Mouse (Mus musculus): Measurements from ENCODE around the gene Eya3. TPM values are rescaled to one million over a fixed set of nuclear protein-coding genes. Genes with fewer than 3 reads are reported as not detected.

Eya3 gene
- polyA plus RNA-seq, 1 experiment, result 2.4 TPM

DNA sequence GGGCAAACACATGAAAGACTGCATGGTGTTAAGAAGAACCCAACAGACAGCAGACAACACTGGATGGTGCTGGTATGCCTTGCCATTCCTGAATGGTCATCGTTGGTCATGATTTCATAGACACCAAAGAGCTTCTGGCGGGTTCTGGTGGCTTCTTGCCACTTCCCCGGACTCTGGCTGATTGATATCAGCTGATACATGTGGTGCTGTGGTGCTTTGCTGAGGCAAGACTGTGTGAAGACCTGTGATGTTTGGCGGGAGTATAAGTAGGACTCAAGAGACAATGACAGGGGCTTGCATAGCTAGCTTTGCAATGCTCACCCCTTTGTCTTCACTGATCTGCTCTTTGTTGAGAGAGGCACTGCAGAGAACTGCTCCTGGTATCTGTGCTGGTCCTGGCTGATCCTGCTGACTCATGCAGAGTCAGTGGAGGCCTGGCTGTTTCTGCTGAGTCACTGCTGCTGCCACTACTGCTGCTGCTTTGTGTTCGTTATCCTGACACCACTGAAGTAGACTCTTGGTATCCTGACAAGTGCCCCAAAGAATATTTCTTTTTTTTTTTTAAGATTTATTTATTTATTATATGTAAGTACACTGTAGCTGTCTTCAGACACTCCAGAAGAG is 14.6 kb upstream of the Eya3 start:
- peak; percentile 27 for TF ChIP-seq GATA1 (IDR thresholded peaks at IDR 0.05; ENCODE audit: low read length)

DNA sequence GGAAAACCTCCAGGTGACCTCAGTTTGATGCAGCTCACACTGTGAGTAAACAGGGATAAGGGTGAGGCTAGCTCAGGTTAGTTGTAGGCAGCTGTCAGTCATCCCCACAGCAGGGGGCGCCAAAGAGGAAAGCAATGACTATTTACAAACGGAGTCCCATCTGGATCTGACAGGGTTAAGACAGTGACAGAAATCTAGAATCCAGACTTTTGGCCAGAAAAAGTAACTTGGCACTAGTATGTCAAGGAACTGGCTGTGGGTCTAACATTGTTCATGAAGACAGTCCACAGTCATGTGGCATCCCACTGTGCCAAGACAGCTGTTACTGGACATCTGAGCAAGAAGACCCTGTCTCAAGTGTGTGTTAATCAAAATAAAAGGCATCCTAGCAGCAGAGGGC is 10.0 kb upstream of the Eya3 start:
- no peak for TF ChIP-seq GATA1 (IDR thresholded peaks at IDR 0.05; ENCODE audit: low read length)

DNA sequence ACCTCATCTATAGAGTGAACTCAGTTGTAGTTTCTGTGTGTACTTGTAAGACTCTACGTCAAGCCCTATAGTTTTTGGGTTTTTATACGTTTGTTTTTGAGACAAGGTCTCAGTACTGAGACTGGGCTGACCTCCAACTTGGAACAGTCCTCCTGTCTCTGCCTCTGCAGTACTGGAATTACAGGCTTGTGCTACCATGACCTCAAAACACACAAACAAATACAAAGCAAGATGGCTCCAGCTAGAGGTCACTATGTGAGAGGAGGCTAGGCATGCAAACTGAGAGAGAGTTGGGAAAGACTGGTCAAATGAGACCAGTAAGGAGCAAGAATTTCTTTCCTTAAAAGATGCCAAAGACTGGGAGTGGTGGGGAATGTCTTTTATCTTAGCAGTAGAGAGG is 2.8 kb upstream of the Eya3 start:
- TF ChIP-seq GATA1 (IDR thresholded peaks at IDR 0.05; ENCODE audit: low read length), result no peak

DNA sequence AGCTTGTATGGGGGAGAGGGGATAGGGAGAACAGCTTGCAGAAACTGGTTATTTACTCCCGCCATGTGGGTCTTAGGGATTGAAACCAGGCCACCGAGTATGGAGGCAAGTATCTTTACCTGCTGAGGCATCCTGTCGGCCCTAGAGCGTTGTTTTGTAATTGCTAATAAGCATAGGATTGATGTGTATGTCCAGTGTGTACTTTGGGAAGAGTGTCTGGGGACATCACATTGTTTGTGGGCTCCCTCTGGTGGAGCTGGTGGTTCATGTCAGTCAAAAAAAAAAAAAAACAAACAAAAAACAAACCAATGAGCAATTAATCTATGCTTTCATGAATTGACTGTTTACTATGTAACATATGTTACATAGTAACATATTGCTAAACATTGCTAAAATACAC is 2.2 kb upstream of the Eya3 start:
- TF ChIP-seq GATA1 (IDR thresholded peaks at IDR 0.05; ENCODE audit: low read length), result no peak

DNA sequence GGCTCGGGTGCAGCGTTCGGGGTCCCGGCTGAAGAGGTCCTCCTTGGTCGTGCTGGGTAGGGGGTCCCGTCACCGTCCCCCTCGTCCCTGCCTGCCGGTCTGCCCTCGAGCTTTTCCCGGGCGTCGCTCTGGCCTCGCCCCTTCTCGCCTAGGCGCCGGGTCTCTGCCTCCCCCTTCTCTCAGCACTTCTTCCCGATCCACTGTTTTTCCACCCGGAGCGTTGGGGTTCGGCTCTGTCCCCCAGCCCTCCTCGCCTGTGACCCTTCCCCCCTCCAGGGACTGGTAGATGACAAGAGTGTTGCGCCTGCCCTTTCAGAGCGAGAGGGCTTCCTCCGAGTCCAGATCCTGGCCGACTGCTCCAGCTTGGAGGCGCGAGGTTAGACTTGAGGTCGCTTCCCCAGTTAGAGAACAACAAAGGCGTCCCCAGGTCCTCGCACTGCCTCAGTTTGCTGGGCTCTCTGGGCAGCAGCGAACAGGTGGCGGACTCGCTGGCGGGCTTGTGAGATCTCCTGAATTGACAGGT is 465 bp downstream of the Eya3 start:
- no peak for TF ChIP-seq GATA1 (IDR thresholded peaks at IDR 0.05; ENCODE audit: low read length)

DNA sequence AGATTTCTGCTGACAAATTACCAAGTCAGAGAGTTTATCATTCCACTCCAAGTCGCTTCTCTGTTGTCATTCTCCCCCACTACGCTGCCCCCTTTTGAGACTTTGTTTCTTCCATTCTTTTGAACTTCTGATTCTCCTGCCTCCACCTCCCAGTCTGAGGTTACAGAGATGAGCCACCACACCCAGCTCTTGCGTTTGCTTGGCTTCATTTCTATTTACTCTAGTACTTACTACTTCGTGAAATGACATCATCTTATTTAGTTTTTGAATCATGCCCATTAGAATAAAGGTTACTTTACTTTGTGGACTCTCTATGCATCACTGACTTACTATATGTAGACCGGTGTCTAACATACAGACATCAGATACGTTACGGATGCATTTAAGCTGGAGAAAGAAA is 8.7 kb downstream of the Eya3 start:
- TF ChIP-seq GATA1 (IDR thresholded peaks at IDR 0.05; ENCODE audit: low read length), result no peak

DNA sequence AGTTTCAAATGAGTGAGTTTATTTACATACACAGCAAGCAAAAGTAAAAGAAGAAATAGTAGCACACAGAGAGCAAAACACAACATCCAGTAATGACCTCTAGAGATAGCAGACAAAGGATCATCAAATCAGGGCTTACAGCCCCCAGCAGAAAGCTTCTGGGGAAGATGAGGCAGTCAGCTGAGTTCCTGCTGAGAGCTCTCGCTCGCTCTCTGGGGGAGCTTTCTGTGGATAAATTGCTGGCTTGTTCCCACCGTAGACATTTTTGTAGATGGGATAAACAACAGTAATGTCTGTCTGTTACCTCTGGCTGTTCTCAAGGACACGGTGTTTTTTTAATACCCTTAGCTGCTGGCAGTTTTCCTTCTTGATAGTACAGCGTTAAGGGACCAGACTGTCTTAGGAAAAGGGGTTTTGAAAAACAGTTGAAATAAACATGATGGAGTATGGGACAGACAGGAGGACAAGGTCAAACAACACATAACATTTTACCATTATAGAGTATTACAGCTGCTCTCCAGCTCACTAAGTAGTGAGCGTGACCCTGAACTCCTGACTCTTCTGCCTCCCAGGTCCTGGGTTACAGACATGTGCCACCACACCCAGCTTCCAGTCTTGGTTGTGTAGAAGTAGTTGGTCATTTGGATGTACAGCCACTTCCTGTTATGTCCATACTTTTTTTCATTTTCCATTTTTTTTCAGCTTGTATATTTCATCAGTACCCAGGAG is 10.6 kb downstream of the Eya3 start:
- TF ChIP-seq GATA1 (IDR thresholded peaks at IDR 0.05; ENCODE audit: low read length), result no peak

DNA sequence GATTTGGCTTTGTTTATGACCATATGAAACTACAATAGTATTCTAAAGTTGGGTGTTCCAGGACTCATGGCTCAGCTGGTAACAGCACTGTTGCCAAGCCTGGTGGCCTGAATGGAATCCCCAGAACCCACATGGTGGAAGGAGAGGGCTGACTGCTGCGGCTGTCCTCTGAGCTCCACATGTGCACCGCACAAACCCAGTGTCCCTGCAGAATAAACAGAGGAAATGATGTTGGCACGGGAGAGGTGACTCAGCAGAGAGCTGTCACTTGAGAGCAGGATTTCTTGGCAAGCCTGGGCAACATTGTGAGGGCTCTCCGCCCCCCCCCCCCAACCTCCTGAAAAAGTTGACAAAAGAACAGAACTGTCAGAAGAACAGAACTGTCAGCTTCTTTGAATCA is 14.1 kb downstream of the Eya3 start:
- no peak for TF ChIP-seq GATA1 (IDR thresholded peaks at IDR 0.05; ENCODE audit: low read length)

DNA sequence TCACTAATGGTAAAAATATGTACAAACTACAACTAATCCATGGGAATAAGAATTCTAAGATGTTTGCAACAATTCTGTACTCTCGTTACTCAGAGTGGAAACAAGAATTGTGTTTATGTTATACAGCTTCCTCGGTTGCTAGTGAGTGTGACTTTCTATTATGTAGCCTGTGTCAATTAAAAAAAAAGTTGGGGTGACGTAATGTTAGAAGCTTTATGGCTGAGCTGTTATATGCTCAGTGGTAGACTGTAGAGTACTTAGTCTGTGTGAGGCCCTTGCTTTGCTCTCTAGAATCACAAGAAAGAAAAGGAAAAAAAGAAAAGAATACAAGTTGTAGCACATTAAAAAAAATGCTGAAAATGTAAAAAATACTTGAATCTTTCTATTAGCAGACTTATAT is 15.0 kb downstream of the Eya3 start:
- TF ChIP-seq GATA1 (IDR thresholded peaks at IDR 0.05; ENCODE audit: low read length), result no peak

DNA sequence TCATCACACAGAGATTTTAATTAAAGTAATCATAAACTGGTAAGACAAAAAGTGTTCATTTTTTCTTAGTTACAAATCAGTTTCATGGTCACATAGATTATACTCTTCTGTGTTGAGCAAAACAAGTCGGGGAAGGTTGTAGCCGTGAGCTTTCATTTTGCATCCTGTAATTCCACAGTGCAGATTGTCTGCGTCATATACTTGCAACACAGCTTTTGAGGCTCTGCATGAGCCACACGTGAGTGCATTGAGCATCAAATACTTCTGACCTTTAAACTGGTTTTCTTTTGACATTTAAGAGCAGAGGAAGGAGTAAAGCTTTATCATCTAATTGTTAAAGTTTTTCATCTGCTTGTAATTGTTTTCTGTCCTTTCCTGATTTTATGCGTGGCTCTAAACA is 16.5 kb downstream of the Eya3 start:
- no peak for TF ChIP-seq GATA1 (IDR thresholded peaks at IDR 0.05; ENCODE audit: low read length)

DNA sequence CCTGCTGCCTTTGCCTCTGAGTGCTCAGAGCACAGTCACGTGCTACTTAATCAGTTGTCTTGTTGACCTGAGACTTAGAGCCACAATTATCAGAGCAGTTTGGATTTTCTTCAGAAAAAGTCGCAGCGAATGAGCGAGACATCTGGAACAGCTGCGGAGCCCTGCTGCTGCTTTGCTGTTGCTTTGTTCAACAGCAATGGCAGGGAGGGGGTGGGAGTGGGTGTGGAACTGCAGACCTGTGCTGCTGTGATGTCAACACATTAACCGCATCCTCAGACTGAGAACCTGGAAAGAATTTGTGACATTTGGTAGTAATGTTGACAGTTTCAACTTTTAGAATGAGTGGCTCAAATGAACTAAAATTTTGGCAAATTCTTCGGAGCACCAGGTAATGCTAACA is 20.3 kb downstream of the Eya3 start:
- TF ChIP-seq GATA1 (IDR thresholded peaks at IDR 0.05; ENCODE audit: low read length), result no peak

DNA sequence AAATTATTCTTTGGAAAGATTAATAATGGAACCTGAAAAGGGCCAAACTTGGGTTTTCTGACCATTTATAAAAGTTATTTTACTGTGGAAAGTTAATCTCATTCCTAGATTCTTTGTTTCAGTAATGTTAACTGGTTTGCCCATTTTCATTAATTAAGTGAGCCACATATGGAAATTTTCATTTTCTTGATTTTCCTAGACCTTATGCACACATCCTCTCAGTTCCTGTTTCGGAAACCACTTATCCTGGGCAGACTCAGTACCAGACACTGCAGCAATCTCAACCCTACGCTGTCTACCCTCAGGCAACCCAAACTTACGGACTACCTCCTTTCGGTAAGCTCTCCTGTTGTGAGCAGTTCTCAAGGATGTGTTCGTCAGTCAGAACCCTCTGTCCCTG is 33.9 kb downstream of the Eya3 start:
- no peak for TF ChIP-seq GATA1 (IDR thresholded peaks at IDR 0.05; ENCODE audit: low read length)

DNA sequence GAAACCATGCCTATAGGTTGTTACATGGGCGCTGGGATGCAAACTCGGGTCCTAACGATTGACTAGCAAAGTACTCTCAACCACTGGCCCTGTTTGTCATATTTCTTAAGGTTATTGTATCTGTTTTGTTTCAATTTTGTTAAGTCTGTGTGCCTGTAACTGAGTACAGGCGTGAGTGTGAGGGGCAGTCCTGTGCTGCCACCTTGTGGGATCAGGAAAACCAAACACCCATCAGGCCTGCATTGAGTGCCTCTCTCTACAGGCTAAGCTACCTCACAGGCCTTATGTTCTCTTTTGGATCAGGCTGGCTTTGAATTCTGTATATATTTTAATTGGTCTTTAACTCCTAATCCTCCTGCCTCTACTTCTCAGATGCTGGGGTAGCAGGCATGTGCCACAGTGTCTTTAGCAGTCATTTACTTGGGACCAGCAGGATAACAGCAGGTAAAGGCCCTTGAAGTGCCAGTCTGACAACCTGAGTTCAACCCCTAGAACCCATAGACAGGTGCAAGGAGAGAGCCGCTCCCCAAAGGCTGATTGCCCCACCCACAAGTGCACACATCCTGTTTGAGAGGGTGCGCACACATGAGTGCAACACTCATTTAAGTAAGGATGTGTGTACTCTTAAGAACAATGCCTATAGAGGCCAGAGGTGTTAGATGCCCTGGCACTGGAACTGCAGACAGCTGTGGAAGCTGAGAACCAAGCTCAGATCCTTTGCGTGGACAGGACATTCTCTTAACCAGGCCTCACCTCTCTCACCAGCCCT is 38.2 kb downstream of the Eya3 start:
- TF ChIP-seq GATA1 (IDR thresholded peaks at IDR 0.05; ENCODE audit: low read length), result no peak

DNA sequence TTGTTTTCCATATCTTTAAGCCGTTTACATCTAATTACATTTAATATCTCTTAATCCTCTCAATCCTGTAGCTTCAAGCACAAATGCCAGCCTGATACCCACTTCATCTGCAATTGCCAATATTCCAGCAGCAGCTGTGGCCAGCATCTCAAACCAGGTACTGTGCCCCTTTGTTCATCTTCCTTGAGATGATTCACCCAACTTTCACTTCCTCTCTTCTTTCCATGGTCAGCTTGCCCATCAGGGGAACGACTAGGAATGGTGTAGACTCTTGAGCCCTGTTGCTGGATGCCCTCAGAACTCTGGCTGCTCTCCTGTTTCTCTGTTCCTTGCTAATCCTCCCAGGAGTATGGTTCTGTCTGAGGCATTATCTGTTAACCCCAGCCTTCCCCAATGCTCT is 50.8 kb downstream of the Eya3 start:
- TF ChIP-seq GATA1 (IDR thresholded peaks at IDR 0.05; ENCODE audit: low read length), result no peak

DNA sequence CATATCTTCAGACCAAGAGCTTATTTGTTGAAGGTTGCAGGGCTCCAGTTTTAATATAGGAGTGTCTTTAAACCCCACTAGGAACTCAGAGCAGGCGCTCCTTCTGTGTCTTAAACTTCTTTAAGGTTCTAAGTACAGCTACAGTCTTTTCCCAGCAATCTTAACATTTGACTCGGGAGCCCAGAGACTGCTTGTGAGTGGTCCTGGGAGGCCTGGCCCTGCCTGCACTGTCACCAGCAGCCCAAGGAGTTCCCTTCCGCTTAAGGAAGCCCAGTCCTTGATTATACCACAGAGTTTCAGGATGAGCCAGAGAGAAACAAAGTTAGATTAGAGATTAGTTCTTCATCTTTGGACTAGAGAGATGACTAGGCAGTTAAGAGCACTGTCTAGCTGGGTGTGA is 54.6 kb downstream of the Eya3 start:
- TF ChIP-seq GATA1 (IDR thresholded peaks at IDR 0.05; ENCODE audit: low read length), result no peak

DNA sequence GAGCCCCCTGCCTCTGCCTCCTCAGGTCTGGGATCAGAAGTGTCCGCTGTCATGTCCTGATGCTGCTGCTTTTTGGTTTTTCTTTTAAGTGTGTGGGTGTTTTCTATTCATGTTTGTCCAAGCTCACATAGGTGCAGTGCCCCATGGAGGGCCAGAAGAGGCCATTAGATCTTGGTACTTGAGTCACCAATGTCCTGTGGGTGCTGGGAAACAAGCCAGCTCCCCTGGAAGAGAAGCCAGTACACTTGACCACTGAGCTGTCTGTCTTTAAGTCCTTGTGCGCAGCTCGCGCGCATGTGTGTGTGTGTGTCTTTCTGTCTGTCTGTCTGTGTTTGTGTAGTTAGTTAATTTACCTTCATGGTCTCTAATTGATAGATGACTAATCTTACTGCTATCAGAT is 63.3 kb downstream of the Eya3 start:
- no peak for TF ChIP-seq GATA1 (IDR thresholded peaks at IDR 0.05; ENCODE audit: low read length)
